Mouse (Mus musculus): ENCODE data around the gene Gapdh. TPM values are rescaled to one million over a fixed set of nuclear protein-coding genes. Genes with fewer than 3 reads are reported as not detected.
"Not testable (repeated sequence)": the region's sequence is repeated elsewhere in the genome, so short reads cannot be mapped to it uniquely, and the experiment has no call there.

Gapdh gene
- total RNA-seq, 1 experiment from 2014 or later: 1,510 TPM

DNA sequence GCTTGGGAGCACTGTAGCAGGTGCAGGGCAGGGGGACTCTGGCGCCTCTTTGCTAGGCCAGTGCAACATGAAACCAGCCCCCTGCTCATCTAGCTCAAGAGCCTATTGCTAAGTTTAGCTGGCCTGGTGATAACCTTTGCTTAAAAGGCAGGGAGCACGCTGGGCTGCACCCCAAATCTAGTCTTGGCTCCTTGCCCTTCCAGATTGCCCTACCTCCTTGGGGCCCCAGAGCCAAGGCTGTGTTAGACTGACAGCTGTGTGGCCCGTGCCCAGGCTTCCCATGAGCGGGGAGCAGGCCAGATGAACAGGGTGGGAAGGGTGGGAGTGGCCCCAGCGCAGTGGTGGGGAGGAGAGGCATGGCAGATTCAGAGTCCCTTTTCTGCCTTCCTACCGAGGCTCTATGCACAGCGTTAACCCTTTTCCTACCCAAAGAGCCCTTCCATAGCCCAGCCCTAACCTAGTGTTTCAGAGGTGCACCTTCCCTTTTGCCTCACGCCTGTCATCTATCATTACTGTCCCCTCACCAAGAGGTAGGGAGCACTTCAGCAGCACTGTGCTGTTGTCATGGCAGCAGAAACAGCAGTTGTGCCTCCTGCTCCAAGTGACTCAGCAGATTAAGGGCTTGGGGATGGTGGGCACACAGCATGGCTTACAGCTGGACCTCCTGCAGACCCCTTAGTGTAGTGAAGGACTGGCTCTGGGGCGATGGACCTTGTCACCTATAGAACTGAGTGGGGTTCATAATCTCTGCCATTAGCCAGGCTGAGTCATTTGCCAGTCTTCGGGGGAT lies 789 bp upstream of the Gapdh start:
- peak; percentile 57 for DNase-seq

DNA sequence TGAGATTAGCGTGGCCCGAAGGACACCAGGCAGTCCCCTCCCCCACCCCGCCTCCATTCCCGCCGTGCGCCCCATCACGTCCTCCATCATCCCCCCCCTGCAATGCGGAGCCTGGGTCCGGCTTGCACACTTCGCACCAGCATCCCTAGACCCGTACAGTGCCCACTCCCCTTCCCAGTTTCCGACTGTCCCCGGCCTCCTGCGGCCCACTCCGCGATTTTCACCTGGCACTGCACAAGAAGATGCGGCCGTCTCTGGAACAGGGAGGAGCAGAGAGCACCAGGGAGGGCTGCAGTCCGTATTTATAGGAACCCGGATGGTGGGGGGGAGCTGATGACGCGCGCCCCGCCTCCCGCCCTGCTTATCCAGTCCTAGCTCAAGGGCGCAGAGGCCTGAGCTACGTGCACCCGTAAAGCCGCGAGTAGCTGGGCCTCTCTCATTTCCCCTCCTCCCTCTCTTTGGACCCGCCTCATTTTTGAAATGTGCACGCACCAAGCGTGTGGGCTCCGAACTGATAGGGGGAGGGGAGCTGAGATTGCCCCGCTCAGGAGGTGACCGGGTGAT lies 857 bp downstream of the Gapdh start:
- peak; percentile 93 for DNase-seq

DNA sequence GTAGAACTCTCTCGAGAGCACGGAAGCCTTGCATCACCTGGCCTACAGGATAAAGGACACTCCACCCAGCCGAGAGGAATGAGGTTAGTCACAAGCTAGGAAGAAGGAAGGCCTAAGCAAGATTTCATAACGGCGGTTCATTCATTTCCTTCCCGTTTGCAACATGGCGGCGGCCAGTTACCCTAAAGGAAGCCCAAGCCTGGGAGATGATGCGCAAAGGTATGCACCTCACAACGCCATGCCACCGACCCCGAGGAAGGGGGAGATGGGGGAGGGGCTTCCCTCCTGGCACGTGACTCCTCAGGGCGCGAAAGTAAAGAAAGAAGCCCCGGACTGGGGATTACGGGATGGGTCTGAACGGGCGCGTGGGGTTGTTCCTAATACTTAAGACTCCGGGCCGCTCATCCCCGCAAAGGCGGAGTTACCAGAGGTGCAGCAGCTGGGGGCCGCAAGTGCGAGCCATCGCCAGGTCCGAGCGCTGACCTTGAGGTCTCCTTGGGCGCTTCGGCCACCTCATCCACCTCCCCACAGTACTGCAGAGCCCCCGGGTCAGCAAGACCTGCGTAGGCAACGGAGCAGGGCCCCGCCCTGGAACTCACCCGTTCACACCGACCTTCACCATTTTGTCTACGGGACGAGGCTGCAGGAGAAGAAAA lies 1.5 kb downstream of the Gapdh start:
- DNase-seq: peak; percentile 44

DNA sequence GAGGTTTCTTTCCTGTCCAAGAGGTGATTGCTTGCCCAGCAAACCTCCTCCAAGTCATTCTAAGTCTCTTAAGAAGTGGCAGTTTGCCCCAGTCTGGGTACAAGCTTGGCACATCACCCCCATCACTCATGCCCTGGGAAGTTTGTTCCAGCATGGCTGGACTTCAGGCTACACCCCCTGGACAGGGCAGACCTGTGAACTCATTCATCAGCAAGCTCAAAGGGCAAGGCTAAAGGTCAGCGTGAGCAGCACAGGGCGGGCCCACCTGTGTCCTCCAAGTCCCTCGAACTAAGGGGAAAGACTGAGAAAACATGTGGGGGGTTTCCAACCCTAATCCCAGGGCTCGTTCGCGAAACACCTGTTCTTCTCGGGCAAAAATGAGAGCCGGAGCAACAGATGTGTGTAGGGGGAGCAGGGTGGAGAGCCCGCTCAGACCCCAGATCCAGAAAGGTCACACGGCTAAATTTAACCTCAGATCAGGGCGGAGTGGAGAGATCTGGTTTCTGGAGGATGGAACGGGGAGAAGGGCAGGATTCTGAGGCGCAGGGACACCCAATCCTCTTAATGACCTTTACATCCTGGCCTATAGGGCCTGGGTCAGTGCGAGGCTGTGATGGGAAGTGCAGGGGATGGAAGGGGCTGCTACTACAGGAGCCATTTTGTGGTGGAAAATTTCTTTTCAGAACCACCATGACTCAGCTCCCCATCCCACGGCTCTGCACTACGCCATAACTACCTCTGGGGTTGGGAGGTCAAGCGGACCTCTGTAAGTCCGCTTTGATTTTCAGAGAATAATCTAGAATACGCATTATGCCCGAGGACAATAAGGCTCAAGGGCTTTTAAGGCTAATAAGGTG lies 2.2 kb downstream of the Gapdh start:
- peak; percentile 28 for DNase-seq

DNA sequence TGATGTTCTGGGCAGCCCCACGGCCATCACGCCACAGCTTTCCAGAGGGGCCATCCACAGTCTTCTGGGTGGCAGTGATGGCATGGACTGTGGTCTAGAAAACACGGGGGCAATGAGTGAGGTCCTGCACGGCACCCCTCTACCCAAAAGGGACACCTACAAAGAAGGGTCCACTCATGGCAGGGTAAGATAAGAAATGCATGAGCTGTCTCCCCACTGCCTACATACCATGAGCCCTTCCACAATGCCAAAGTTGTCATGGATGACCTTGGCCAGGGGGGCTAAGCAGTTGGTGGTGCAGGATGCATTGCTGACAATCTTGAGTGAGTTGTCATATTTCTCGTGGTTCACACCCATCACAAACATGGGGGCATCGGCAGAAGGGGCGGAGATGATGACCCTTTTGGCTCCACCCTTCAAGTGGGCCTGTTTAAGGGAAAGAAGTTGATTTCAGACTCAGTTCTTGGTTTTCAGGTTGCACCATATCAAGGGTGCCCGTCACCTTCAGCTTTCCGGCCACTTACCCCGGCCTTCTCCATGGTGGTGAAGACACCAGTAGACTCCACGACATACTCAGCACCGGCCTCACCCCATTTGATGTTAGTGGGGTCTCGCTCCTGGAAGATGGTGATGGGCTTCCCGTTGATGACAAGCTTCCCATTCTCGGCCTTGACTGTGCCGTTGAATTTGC lies 3.5 kb downstream of the Gapdh start:
- not testable (repeated sequence) for DNase-seq

DNA sequence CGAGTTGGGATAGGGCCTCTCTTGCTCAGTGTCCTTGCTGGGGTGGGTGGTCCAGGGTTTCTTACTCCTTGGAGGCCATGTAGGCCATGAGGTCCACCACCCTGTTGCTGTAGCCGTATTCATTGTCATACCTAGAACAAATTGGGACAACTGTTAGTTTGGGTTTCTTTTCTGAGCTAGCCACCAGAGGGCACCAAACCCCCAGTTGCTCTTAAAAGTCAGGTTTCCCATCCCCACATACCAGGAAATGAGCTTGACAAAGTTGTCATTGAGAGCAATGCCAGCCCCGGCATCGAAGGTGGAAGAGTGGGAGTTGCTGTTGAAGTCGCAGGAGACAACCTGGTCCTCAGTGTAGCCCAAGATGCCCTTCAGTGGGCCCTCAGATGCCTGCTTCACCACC lies 4.3 kb downstream of the Gapdh start:
- peak; percentile 66 for DNase-seq

DNA sequence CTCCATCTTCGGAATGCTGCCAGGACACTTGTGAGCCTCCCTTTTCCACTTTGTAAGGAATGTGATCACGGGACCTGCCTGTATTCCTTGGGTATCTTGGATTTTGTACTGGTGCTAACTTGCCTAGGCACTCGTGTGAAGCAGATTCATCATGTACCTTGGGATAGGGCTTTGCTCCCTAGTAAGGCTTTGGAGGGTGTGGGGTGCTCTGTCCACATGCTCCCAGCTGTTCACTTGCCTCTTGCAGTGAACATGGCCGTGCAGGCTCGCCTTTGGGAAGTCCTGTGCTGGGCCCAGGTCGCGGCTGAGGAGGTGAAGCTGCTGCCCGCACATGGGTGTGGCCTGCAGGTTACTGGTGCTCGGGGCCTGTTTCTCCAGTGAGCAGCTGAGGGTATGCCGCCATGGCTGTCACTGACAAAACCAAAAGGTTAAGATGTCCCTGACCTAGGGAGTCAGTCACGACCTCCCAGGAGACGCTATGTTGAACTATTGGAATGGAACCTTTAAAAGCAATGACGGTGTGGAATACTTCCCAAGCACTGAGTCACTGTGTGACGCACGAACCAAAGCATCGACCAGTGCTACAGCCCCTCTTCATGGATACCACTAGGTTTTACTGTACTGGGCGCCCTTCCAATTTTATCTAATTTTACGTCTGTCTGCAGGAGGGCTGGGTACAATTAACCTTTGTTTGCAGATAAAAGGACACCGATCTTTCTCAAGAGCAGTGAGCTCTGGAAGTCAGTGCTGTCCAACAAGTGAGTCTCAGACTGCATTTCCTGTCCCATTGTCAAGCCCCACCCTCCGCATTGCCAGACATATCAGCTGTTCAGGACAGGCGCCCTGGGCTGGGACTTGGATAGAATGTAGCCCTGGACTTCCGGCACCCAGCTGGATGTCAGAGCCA lies 5.2 kb downstream of the Gapdh start:
- DNase-seq: peak; percentile 65

DNA sequence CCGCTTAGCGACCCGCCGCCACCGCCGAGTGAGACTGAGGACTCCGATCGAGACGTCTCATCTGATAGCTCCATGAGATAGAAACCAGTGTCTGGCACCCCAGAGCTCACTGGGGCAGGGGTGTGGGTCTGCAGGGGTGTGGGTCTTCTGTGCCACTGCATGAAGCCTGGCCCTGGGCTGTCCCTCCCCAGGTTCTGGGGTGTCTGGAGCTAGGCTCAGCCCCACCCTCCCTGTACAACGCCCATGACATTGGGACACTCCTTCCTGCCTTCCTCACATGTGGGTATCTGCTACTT lies 5.8 kb downstream of the Gapdh start:
- DNase-seq: no peak

DNA sequence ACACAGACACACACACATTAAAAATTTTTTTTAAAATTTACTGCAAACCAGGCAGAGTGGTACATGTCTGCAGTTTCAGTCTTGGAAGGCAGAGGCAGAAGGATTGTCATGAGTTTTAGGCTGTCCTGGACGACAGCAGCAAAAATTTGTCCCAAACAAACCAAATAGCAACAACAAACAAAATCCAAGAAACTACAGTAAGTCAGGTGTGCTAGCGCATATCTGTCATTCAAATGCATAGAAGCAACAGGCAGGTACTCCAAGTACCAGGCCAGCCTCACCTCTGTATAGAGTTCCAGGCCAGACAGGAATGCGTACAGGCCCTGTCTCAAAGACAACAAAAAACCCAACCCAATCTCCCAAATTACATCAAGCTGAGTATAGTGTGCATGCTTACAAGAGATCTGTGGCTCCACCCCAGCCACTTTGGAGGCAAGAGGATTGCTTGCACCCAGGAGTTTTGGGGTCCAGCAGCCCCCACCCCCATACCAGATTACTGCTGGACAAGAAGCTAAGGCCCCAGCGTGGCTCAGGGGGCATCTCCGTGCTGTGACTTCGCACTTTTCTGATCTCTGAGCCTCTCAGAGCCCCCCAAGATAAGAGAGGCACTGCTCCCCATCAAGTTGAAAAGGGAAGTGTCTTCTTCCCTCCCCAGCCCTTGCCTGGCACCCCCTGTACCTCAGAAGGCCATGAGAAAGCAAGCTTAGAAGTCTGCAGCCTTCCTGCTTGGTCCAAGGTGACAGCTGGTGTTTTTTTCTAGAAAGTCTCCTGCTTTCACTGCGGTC lies 6.3 kb downstream of the Gapdh start:
- DNase-seq: no peak

DNA sequence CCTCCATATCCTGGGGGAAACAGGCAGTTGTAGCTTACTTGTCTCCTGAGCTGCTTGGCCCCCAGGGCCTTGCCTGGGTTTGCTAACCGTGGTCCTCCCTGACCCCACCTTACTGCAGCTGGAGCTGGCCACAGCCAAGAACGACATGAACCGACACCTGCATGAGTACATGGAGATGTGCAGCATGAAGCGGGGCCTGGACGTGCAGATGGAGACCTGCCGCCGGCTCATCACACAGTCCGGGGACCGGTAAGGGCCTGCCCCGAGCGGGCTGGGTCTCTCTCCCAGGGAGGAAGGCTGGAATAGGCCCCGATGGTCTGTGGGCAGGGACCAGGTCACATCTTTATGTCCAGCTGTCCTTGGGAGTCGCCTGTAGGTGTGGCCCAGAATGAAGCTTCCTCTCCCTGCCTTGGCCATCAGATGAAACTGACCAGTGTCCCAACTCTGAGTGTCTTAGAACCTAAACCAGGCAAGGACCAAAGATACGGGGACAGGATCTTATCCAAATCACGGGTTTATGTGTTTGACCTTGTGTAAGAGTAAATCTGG lies 7.2 kb downstream of the Gapdh start:
- no peak for DNase-seq

DNA sequence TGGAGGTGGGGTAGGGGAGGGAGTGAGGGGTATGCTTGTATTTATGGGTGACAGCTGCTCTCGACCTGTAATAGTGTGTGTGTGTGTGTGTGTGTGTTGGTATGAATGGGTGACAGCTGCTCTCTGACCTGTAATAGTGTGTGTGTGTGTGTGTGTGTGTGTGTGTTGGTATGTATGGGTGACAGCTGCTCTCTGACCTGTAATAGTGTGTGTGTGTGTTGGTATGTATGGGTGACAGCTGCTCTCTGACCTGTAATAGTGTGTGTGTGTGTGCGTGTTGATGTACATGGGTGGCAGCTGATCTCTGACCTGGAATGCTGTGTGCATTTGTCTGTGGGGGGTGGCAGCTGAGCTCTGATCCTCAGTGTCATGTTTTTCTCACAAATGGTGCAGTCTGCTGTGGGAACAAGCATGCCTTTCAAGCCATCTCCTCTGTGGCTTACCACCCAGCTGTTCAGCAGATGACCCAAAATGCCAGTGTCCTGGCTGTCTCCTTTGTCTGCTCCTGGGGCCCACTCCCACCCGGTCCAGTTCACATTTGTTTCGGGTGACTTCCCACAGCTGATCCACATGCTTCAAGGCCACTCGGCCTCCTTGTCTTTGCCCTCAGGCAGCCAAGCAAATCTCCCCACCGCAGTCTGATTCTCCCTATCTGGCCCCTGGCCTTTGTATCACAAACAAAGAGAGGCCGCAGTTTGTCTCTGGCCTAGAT lies 9.2 kb downstream of the Gapdh start:
- DNase-seq: no peak

DNA sequence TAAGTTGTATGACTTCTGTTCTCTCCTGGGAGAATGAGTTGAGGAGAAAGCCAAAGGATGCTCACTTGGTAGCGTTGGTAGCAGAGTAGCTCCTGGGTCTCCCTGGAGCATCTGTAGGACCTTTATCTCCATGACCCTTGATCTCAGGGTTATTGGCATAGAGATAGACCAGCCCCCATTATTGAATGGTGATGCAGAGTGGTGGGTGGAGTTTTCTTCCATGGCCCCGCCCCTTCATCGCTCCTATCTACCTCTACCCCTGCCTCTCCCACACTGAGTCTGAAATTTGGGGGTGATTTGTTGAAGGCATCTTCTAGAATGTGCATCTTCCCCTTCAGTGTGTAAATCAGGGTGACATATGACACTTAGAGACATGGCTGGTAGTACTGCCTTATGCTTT lies 9.8 kb downstream of the Gapdh start:
- no peak for DNase-seq

DNA sequence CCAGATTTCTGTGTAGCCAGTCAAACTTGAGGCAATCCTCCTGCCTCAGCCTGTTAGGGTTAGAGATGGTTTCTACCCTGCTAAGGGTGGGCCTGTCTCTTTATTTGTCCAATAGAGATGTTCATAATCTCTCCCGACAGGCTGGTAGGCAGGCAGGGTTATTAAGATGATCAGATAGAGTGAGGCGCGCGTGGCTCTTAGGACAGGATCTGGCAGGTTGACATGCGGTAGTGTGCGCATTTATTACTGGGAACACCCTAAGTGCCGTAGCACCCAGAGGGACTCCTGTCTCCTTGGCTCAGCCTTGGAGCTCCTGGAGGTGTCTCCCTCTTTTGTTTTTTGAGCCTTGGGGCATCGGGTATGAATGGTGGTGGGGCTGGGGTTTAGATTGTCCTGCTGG lies 11.0 kb downstream of the Gapdh start:
- no peak for DNase-seq

DNA sequence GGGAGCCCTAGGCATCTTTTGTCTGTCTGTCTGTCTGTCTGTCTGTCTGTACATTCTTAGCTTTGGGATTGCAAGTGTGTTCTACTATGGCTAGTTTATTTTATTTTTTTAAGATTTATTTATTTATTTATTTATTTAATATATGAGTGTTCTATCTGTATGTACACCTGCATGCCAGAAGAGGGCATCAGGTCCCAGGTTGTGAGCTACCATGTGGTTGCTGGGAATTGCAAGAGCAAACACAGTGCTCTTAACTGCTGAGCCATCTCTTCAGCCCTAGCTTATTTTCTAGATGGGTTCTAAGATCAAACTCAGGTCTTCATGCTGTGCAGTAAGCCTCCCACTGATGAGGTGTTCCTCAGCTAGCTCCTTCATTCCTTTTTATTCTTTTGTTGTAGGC lies 11.7 kb downstream of the Gapdh start:
- DNase-seq: no peak

DNA sequence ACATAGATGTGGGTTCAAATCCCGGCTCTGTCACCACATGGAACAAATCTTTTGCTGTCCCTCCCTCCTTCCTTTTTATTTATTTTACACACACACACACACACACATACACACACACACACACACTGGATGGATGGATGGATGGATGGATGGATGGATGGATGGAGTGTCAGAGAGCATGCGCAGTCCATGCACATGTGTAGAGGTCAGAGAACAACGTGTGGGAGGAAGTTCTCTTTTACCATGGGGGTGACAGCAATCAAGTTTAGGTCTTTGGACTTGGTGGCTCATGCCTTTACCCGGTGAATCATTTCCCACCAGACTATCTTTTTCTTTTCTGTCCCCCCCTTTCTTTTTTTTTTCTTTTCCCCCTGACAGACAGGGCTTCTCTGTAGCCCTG lies 12.6 kb downstream of the Gapdh start:
- no peak for DNase-seq

DNA sequence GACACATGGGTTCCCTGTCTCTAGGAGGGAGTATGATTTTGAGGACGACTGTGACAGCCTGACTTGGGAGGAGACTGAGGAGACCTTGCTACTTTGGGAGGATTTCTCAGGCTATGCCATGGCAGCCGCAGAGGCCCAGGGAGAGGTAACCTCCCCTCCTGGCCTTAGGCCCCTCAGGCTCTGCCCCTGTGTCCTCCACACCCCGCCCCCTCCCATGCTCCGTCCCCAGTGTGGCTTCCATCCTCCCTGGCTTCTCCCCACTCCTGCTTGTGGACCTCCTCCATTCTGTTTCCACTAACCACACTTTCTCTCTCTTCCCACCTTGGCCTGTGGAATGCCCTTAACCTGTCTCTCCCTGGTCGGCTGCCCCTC lies 13.3 kb downstream of the Gapdh start:
- no peak for DNase-seq

DNA sequence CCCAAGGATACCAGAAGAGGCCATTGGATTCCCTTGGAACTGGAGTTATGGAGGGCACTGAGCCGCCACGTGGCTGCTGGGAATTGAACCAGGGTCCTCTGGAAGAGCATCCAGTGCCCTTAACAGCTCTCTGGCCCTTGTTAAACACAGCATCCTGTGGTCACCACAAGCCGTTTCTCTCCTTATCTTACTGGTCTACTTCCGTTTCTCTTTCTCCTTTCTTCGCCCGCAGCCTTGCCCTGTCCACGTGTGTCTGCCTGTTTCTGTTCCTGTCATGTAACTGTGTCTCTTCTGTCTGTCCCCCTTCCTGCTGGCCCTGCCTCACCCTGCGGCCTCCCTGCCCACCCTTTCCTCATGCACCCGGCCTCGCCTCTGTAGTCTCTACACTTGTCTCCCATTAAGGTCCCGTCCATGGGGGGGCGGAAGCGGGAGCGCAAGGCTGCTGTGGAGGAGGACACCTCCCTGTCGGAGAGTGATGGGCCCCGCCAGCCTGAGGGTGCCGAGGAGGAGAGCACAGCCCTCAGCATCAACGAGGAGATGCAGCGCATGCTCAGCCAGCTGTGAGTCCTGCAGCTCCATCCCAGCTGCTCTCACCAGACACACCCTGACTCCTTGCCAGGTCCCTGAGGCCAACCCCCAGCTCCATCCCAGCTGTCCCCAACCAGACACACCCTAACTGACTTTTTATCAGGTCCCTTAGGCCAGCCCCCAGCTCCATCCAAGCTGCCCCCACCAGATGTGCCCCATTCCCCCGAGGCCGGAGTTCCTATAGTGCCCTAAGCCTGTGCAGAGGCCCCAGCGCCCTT lies 13.9 kb downstream of the Gapdh start:
- DNase-seq: no peak

DNA sequence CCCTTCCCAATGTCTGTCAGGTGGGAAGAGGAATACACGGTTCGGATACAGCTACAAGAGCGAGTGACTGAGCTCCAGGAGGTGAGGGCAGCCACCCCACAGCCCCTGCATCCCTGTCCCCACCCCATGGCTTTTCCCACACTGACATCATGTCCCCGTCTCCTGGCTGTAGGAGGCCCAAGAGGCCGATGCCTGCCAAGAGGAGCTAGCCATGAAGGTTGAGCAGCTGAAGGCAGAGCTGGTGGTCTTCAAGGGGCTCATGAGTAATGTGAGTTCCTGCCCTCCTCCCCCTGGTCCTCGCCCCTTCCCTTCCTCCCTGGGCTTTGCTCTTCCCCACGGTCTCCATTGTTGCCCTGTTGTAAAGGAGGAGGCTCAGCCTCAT lies 16.7 kb downstream of the Gapdh start:
- DNase-seq: no peak
